In the genomic region with DNA sequence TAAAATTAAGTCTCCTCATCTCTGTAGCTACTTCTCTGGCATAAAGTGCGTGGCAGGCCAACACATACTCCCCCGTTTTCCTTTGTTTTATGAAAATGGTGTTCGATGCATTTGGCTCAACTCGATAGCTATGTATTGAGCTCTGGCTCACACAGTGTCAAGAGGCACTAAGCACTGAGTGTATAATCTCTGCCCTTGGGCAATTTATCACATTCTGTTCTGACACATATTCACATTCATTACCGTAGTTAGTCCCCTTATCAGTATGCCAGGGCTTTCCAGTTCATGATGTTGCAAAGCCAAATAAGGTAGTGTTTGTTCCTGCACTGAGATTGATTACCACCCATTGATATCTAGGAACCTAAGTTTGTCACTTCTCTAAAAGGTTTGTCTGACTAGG, we compare ENCODE assay signal across 17 mouse cellular contexts.
A peak's percentile ranks its signal among the peaks of the same experiment; 100 is the strongest.
DNase-seq lines count a peak whose midpoint lies in the region; ATAC-seq and TF ChIP-seq lines count a peak whose summit lies in the region.
"Had no signal": no experiment of that assay in that cellular context is flagged by ENCODE, and none has a peak within 500 bp of the region (broad histone marks: within the 10 kb centered on the region; RNA-seq: fewer than 3 reads in every experiment).

No protein-coding gene starts in this region.

- no peaks in the 10 kb centered on the region for H3K9me3 ChIP-seq in heart, embryonic 14.5 days (ENCODE audit: control insufficient read depth, low read length)
- H3K9me3 ChIP-seq in neural tube, embryonic 13.5 days, result no peaks in the 10 kb centered on the region
- H3K9me3 ChIP-seq in neural tube, embryonic 15.5 days (replicated peaks), result no peaks in the 10 kb centered on the region
- H3K9me3 ChIP-seq in limb, embryonic 14.5 days (ENCODE audit: control insufficient read depth, low read length), result no peaks in the 10 kb centered on the region
- no peaks in the 10 kb centered on the region for H3K9me3 ChIP-seq in stomach, embryonic 16.5 days (replicated peaks; ENCODE audit: control insufficient read depth, low read length)
- H3K9me3 ChIP-seq: embryonic facial prominence, embryonic 15.5 days; forebrain, embryonic 10.5 days; kidney, embryonic 15.5 days; limb, embryonic 15.5 days had no signal

- no peak for TF ChIP-seq POLR2A in limb, embryonic 14.5 days (IDR thresholded peaks at IDR 0.05; ENCODE audit: borderline replicate concordance, extremely low read depth, insufficient read depth, insufficient read length)
- no peak for TF ChIP-seq POLR2A in lung, adult 2 months (IDR thresholded peaks at IDR 0.05; ENCODE audit: borderline replicate concordance, extremely low read depth, low read depth, low read length)

- TF ChIP-seq CTCF in layer of hippocampus, adult 2 months (conservative IDR thresholded peaks at IDR 0.05), result no peak
- no peak for TF ChIP-seq CTCF in lung, adult 2 months (IDR thresholded peaks at IDR 0.05; ENCODE audit: insufficient read depth, low read length)

- no peak overlapping the region for H3K4me2 ChIP-seq in heart, embryonic 14.5 days (ENCODE audit: low read length)
- H3K4me2 ChIP-seq in neural tube, embryonic 13.5 days, result no peak overlapping the region
- no peak overlapping the region for H3K4me2 ChIP-seq in neural tube, embryonic 15.5 days
- no peak overlapping the region for H3K4me2 ChIP-seq in limb, embryonic 14.5 days (replicated peaks; ENCODE audit: low read depth, low read length, severe bottlenecking)
- no peak overlapping the region for H3K4me2 ChIP-seq in stomach, embryonic 16.5 days (ENCODE audit: low read depth, low read length)
- H3K4me2 ChIP-seq: embryonic facial prominence, embryonic 15.5 days; kidney, embryonic 15.5 days; limb, embryonic 15.5 days had no signal

- peaks cover 19 to 32% of the 10 kb centered on the region in 2 experiments for H3K4me1 ChIP-seq in heart, embryonic 14.5 days (ENCODE audit: control insufficient read depth in 2 of 2, insufficient read depth in 2 of 2, low read length in 2 of 2)
- peaks cover 38% of the 10 kb centered on the region for H3K4me1 ChIP-seq in neural tube, embryonic 13.5 days (replicated peaks)
- H3K4me1 ChIP-seq in neural tube, embryonic 15.5 days, result peaks cover 22% of the 10 kb centered on the region
- peaks cover 69% of the 10 kb centered on the region for H3K4me1 ChIP-seq in limb, embryonic 14.5 days (ENCODE audit: control insufficient read depth, insufficient read depth, low read length)
- peaks cover 27% of the 10 kb centered on the region for H3K4me1 ChIP-seq in stomach, embryonic 16.5 days (ENCODE audit: control insufficient read depth, insufficient read depth, low read length)
- no peaks in the 10 kb centered on the region for H3K4me1 ChIP-seq in lung, adult 2 months (ENCODE audit: control insufficient read depth, insufficient read depth, low read length)

- H3K4me3 ChIP-seq in heart, embryonic 14.5 days (ENCODE audit: control insufficient read depth in 1 of 2, insufficient read depth in 1 of 2, low read depth in 1 of 2, low read length in 2 of 2), result no peak overlapping the region
- no peak overlapping the region for H3K4me3 ChIP-seq in neural tube, embryonic 13.5 days
- H3K4me3 ChIP-seq in neural tube, embryonic 15.5 days (replicated peaks), result no peak overlapping the region
- H3K4me3 ChIP-seq in limb, embryonic 14.5 days (replicated peaks; ENCODE audit: low read length), result no peak overlapping the region
- H3K4me3 ChIP-seq in stomach, embryonic 16.5 days (replicated peaks; ENCODE audit: low read length), result no peak overlapping the region
- H3K4me3 ChIP-seq in layer of hippocampus, adult 2 months, result no peak overlapping the region
- H3K4me3 ChIP-seq in lung, adult 2 months (replicated peaks; ENCODE audit: extremely low read depth, low read depth, low read length), result no peak overlapping the region
- H3K4me3 ChIP-seq: embryonic facial prominence, embryonic 15.5 days; forebrain, embryonic 10.5 days; kidney, embryonic 15.5 days; left cerebral cortex, adult 2 months; limb, embryonic 15.5 days had no signal

- H3K27ac ChIP-seq in heart, embryonic 14.5 days (replicated peaks in 1 of 2; ENCODE audit: control insufficient read depth in 1 of 2, insufficient read depth in 1 of 2, low read depth in 2 of 2, low read length in 2 of 2), result peak overlapping the region; percentile 25 to 41; a peak in 3 of 4 replicates
- H3K27ac ChIP-seq in neural tube, embryonic 13.5 days (replicated peaks), result peak overlapping the region; percentile 46; the same call in 1 of the 2 replicates
- no peak overlapping the region for H3K27ac ChIP-seq in neural tube, embryonic 15.5 days (replicated peaks)
- peak overlapping the region; percentile 15; the same call in 1 of the 2 replicates for H3K27ac ChIP-seq in limb, embryonic 14.5 days (replicated peaks; ENCODE audit: low read depth, low read length)
- no peak overlapping the region for H3K27ac ChIP-seq in stomach, embryonic 16.5 days (ENCODE audit: low read length)
- no peak overlapping the region for H3K27ac ChIP-seq in layer of hippocampus, adult 2 months
- H3K27ac ChIP-seq: kidney, embryonic 15.5 days; left cerebral cortex, adult 2 months had no signal

- H3K36me3 ChIP-seq in heart, embryonic 14.5 days (ENCODE audit: control insufficient read depth, insufficient read depth, low read length), result no peaks in the 10 kb centered on the region
- H3K36me3 ChIP-seq in neural tube, embryonic 13.5 days, result no peaks in the 10 kb centered on the region
- no peaks in the 10 kb centered on the region for H3K36me3 ChIP-seq in neural tube, embryonic 15.5 days
- no peaks in the 10 kb centered on the region for H3K36me3 ChIP-seq in limb, embryonic 14.5 days (ENCODE audit: control insufficient read depth, insufficient read depth, low read length)
- H3K36me3 ChIP-seq in stomach, embryonic 16.5 days (ENCODE audit: control insufficient read depth, insufficient read depth, low read length), result no peaks in the 10 kb centered on the region
- H3K36me3 ChIP-seq: embryonic facial prominence, embryonic 15.5 days; forebrain, embryonic 10.5 days; kidney, embryonic 15.5 days; limb, embryonic 15.5 days had no signal

- DNase-seq in heart, postnatal 4 days, result no peak
- DNase-seq in limb, embryonic 14.5 days (ENCODE audit: low spot score), result no peak
- no peak for DNase-seq in layer of hippocampus, adult 2 months (ENCODE audit: low spot score in 2 of 2)
- DNase-seq in lung, adult 2 months, result no peak
- DNase-seq: cerebellum, adult 8-10 months; liver, postnatal 0 days; spleen, adult 18-20 months; thymus, postnatal 25 days had no signal

- no peak overlapping the region for H3K9ac ChIP-seq in heart, embryonic 14.5 days (ENCODE audit: low read length)
- H3K9ac ChIP-seq in neural tube, embryonic 13.5 days, result no peak overlapping the region
- no peak overlapping the region for H3K9ac ChIP-seq in neural tube, embryonic 15.5 days (replicated peaks)
- H3K9ac ChIP-seq in limb, embryonic 14.5 days (ENCODE audit: low read depth, low read length, severe bottlenecking), result no peak overlapping the region
- no peak overlapping the region for H3K9ac ChIP-seq in stomach, embryonic 16.5 days (ENCODE audit: low read length)
- H3K9ac ChIP-seq: embryonic facial prominence, embryonic 15.5 days; kidney, embryonic 15.5 days; limb, embryonic 15.5 days; liver, postnatal 0 days had no signal

- ATAC-seq in heart, embryonic 14.5 days (ENCODE audit: insufficient number of reproducible peaks, insufficient read depth, low FRiP score, low read depth), result no peak
- no peak for ATAC-seq in neural tube, embryonic 13.5 days (ENCODE audit: low read depth)
- ATAC-seq in neural tube, embryonic 15.5 days (ENCODE audit: low FRiP score), result no peak
- no peak for ATAC-seq in limb, embryonic 14.5 days (ENCODE audit: low FRiP score, low read depth)
- 0 out of 2 replicates have a peak, but pooled peaks have one; percentile 59 for ATAC-seq in stomach, embryonic 16.5 days (ENCODE audit: insufficient read depth, low FRiP score)

- H3K27me3 ChIP-seq in heart, embryonic 14.5 days (ENCODE audit: control insufficient read depth, insufficient read depth, low read length), result no peaks in the 10 kb centered on the region
- no peaks in the 10 kb centered on the region for H3K27me3 ChIP-seq in neural tube, embryonic 13.5 days
- H3K27me3 ChIP-seq in neural tube, embryonic 15.5 days (replicated peaks), result no peaks in the 10 kb centered on the region
- no peaks in the 10 kb centered on the region for H3K27me3 ChIP-seq in limb, embryonic 14.5 days (ENCODE audit: control insufficient read depth, insufficient read depth, low read length)
- no peaks in the 10 kb centered on the region for H3K27me3 ChIP-seq in stomach, embryonic 16.5 days (ENCODE audit: control insufficient read depth, insufficient read depth, low read length)
- H3K27me3 ChIP-seq: embryonic facial prominence, embryonic 15.5 days; kidney, embryonic 15.5 days; limb, embryonic 15.5 days had no signal

- 49% methylated on average over 5 of the region's 5 CpGs for WGBS in heart, embryonic 14.5 days
- 64% methylated on average over 5 of the region's 5 CpGs for WGBS in neural tube, embryonic 13.5 days
- 65% methylated on average over 5 of the region's 5 CpGs for WGBS in neural tube, embryonic 15.5 days
- WGBS in limb, embryonic 14.5 days, result 76% methylated on average over 5 of the region's 5 CpGs
- 46% methylated on average over 5 of the region's 5 CpGs for WGBS in stomach, embryonic 16.5 days
- 72% methylated on average over 5 of the region's 5 CpGs for WGBS in lung, adult 2 months

Comparison
In these comparisons a context has a peak if more than half of its experiments do, and no peak if none do; other contexts are left out.
1. H3K27ac ChIP-seq: peak in heart, embryonic 14.5 days (2 of 2), neural tube, embryonic 13.5 days (single experiment) and limb, embryonic 14.5 days (single experiment); none in neural tube, embryonic 15.5 days (single experiment), stomach, embryonic 16.5 days (single experiment) and layer of hippocampus, adult 2 months (single experiment).